Mouse (Mus musculus) kidney, postnatal 36 days (tissue): ENCODE results near the gene Lgr5.

ENCODE experiments used
- DNase-seq, 2 experiments: peaks; one replicate each; pipeline ENCODE4 v3.0.0; 2021 to 2022; ENCODE audit warnings: mixed read lengths in 2 of 2

Gene Lgr5

GRCm38 (mm10) chr10:115492956-115493777 lies 94.4 kb downstream of the Lgr5 start:
- no peak for DNase-seq

DNA sequence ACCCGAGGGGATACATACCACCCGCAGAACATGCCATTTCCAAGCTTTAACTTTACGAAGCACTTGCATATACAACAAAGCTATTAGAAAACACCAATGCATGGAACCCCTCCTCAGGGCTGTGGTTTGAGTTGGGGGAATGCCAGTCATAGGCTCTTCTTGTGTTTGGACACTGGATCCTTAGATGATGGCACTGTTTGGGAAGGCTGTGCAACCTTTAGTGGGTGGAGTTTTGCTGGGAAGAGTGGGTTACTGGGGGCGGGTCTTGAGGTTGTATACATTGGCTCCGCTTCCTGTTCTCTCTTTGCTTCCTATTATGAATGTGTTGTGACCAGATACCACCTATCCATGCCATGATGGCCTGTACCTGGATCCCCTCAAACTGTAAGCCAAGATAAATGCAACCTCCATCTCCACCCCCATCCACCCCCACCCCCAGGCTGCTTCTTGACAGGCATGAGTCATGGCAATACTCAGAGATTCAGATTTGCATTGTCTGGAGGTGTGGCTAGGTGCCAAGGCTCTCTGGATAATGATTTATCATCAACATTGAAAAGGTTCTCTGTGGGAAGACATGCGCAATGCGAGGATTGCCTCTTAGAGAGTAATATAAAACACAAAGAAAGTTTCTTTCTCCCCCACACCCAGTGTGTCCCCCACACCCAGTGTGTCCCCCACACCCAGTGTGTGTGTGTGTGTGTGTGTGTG lies 95.6 kb downstream of the Lgr5 start:
- no peak for DNase-seq

- DNase-seq = no peak
These were observed 102.0 kb downstream of the Lgr5 start for GRCm38 (mm10) chr10:115485602-115486001.

- DNase-seq = no peak
These were observed 102.9 kb downstream of the Lgr5 start for GRCm38 (mm10) chr10:115484660-115485059.

GRCm38 (mm10) chr10:115478441-115479141 lies 109.0 kb downstream of the Lgr5 start:
- no peak for DNase-seq

DNA sequence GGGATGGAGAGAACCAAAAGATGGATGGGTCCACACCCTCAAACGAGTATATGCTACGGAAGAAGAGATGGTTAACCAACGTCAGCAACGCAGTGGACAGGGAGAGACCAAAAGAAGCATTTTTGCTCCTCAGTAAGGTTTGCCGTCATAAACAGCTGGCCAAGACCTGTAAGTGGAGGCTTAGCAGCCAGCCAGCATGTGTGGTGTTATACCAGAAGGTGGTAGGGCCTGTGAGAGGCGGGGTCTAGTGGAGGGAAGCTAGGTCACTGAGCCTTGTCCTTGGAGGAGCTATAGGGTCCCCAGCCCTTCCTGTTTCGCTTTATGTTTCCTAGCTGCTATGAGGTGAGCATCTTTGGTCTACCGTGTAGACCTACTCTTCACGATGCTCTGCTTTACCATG lies 111.1 kb downstream of the Lgr5 start:
- DNase-seq = no peak

DNA sequence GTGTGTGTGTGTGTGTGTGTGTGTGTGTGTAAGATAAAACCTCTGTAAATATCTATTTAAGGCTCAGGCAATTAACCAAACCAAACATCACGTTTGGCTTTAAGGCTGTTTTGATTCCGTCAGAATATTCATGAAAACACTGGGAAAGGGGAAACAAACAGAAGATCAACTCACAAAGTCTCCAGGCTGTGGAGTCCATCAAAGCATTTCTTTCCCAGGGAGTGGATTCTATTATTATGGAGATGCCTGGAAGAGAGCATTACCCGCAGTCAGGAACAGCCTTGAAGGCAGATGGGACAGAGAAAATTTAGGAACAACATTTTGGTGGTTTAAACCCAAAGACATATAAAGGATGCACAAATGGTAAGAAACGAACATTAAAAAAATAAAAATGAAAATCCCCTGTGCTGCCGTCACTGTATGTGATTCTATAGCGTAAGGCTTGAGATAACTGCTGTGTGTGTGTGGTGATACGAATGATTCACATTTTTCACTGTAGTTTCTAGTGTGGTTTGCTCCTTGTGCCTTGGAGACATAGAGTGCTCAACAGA lies 112.5 kb downstream of the Lgr5 start:
- DNase-seq = no peak

DNA sequence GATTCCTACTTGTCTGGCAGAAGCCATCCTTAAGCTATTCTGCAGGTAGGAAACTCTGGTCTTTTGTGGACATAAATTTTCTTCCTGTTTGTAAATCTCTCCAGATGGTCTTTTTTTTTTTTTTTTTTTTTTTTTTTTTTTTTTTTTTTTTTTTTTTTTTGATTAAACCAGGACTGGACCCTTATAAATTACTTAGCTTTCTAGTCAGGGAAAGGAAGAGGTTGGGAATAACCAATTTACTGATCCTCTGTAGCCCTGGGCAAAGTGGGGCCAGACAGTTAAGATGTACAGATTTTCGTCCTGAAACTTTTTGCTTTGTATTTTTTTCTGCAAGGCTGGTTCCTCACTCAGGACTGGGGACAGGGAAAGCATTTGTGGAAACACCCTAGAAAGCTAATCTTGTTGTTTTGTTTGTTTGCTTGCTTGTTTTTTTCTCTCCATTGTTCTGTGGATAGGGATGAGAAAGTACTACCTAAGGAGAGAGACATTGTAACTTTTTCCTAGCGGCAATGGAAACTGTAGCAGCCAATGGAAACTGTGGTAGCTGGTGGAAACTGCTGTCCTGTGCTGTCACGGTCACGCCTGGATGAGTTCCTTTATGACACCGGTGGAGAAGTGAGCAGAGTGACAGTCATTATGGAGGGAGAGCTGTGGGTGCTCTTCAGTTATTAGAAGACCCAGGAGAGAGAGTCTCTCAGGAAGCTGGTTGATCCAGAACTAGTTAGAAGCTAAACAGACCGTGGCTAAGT lies 114.2 kb downstream of the Lgr5 start:
- no peak for DNase-seq

DNA sequence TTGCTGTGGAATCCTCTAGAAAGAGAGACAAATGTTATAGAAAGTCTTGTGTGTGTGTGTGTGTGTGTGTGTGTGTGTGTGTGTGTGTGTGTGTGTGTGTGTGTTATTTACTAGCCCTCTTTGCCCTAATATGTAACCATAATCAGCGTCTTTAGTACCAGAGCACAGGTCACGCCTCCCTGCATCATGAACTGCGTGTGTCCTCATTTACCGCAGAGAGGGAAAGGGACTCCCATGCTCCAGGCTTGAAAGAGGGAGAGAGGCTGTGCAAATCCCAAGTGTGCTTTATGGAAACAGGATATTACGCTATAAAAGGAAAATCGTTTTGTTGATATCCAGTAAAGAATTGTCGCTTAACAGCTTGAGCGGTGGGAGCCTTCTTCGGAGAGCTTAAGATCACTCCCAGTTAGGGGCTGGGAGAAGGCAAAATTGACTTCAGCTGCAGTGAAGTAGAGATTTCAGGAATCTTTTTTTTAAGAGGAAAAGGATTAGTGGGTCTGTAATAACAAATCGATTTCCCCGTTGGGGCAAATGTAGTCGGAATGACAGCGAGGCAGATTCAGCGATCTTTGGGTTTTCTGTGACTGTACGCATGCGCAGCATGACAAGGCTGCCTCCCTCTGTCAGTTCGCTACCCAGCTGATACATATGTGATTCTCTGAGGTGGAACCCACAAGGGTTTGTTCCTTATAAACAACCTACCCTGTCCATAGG lies 116.8 kb downstream of the Lgr5 start:
- no peak for DNase-seq

- no peak for DNase-seq
These were observed 118.5 kb downstream of the Lgr5 start for GRCm38 (mm10) chr10:115469040-115469439.

DNA sequence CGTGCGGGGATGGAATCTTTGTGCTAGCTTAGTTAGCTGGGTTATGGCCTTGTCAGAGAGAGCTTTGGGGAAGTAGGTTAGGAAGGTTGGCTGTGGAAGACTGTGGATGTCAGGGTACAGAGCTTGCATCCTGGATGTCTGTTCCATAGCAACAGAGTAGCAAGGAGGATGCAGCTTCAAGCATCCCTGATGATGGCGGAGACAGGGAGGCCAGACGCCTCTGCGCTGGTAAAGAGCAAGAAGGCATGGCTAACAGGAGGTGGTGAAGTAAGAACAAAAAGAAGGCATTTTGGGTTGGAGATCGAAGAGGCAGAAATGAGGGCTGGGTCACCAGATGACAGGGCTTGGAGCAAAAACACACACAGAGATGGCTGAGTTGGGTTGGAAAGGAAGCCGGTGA lies 118.9 kb downstream of the Lgr5 start:
- no peak for DNase-seq

- no peak for DNase-seq
These were observed 119.6 kb downstream of the Lgr5 start for GRCm38 (mm10) chr10:115467985-115468384.

- DNase-seq = no peak
These were observed 121.8 kb downstream of the Lgr5 start for GRCm38 (mm10) chr10:115465778-115466177.

DNA sequence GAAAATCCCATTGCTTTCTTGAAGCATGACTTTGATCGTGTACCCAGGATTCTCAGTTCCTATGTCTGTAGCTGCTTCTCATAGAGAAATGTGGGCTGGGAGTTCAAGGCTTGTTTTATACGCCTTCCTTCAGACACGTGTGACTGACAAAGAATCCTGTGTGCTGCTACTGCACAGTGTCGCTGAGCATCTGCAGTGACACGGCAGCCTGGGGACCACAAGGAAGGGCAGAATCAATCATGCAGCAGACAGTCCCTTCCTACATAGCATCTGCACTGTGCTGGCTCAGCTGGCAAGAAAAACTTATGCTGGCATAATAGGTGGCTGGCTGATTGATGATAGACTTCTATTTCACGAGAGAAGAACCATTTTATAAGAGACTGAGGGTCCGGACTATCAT lies 122.5 kb downstream of the Lgr5 start:
- DNase-seq = no peak

DNA sequence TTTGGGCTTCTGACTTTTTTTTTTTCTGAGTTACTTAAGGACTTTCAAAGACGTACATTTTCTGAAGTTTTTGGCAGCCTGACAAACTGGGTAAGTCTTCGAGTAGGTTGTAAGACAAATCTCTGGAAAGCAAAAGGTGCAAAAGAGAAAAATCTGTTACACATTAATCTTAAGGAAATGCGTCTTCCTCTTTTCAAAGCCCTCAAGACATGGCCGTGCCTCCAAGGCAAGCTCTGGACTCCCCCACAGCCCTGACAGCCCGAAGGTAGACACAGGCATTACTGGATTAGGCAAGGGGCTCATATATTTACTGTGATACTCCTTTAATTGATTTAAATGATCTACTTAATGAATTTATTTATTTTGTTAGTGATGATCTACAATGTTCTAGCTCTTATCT lies 124.9 kb downstream of the Lgr5 start:
- DNase-seq = no peak

GRCm38 (mm10) chr10:115457368-115458021 lies 130.1 kb downstream of the Lgr5 start:
- DNase-seq = no peak

- no peak for DNase-seq
These were observed 139.0 kb downstream of the Lgr5 start for GRCm38 (mm10) chr10:115448614-115449013.

GRCm38 (mm10) chr10:115437286-115437685 lies 150.3 kb downstream of the Lgr5 start:
- DNase-seq = no peak

GRCm38 (mm10) chr10:115425351-115425750 lies 162.2 kb downstream of the Lgr5 start:
- no peak for DNase-seq

GRCm38 (mm10) chr10:115421976-115422375 lies 165.6 kb downstream of the Lgr5 start:
- DNase-seq = no peak

GRCm38 (mm10) chr10:115414056-115414455 lies 173.5 kb downstream of the Lgr5 start:
- DNase-seq = no peak
